Mouse (Mus musculus): ENCODE data around the gene Itgb6. TPM values are rescaled to one million over a fixed set of nuclear protein-coding genes. Genes with fewer than 3 reads are reported as not detected.

The Itgb6 gene
- total RNA-seq, 2 experiments from 2014 or later: 0.18 to 0.21 TPM

DNA sequence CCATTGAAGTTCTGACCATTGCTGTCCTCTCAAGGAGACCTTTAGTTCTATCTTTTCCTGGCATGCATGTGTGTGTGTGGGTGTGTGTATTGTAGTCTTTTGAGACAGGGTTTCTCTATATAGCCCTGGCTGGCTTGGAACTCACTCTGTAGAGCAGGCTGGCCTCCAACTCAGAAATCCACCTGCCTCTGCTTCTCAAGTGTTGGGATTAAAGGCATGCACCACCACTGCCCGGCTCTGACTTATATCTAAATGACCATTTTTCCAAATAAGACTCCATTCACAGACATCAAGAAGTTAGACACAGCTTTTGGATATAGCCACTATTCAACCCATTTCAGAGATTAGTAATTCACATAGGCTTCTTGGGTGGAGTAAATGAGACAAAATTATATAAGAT lies 34.3 kb downstream of the Itgb6 start:
- intact Hi-C loops (cut with DNase I): no loop called here
- no peak for DNase-seq (ENCODE audit: low spot score in 2 of 2)

GRCm38 (mm10) chr2:60685973-60686372 lies 36.5 kb downstream of the Itgb6 start:
- intact Hi-C loops (cut with DNase I): no loop called here

DNA sequence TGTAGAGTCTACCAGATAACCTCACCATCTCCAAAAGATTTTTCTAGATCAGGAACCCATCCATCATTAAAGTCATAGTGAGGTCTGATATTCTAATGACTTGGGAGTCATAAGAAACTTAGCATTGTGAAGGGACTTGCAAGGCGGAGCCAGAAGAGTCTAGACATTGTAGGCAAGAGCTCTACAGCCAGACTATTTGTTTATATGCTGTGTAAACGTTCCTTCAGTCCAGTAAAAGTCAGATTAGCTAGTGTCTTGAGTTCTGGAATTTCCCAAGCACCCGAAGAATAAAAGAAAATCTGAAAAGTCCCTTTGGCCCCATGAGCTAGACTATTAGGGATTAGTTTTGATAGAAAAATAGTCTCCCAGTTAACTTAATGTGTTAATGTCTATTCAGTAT lies 38.3 kb downstream of the Itgb6 start:
- intact Hi-C loops (cut with DNase I): no loop called here
- no peak for DNase-seq (ENCODE audit: low spot score in 2 of 2)

More at GRCm38 (mm10) chr2:60685973-60686372, 36.5 kb downstream of the Itgb6 start:
- DNase-seq (ENCODE audit: low spot score in 2 of 2): no peak

- intact Hi-C loops (cut with DNase I): no loop called here
- no peak for DNase-seq (ENCODE audit: low spot score in 2 of 2)
Measured at GRCm38 (mm10) chr2:60682554-60682953, 39.9 kb downstream of the Itgb6 start.

GRCm38 (mm10) chr2:60674413-60674812 lies 48.0 kb downstream of the Itgb6 start:
- DNase-seq (ENCODE audit: low spot score in 2 of 2): no peak

GRCm38 (mm10) chr2:60672973-60673954 lies 49.2 kb downstream of the Itgb6 start:
- intact Hi-C loops (cut with DNase I): no loop called here
- DNase-seq (ENCODE audit: low spot score in 2 of 2): no peak

More at GRCm38 (mm10) chr2:60674413-60674812, 48.0 kb downstream of the Itgb6 start:
- intact Hi-C loops (cut with DNase I): no loop called here

DNA sequence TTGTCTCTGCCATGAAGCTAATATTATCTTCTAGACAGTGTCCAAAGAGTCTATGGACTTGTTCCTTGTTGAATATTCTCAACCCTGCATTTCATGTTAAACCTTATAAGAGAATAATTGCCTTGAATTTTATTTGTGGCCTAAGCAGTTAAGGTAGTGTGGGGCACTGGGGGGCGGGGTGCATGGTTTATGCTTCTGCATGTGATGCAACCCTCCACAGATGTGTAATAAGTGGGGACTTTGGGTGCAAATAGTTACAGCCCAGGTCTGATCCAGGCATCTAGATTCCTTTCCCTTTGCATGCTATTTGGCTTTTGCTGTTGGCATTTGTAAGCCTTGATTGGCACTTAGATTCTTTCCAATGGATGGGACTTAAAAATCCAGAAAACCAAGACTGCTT lies 51.2 kb downstream of the Itgb6 start:
- DNase-seq (ENCODE audit: low spot score in 2 of 2): no peak
- intact Hi-C loops (cut with DNase I): no loop called here

DNA sequence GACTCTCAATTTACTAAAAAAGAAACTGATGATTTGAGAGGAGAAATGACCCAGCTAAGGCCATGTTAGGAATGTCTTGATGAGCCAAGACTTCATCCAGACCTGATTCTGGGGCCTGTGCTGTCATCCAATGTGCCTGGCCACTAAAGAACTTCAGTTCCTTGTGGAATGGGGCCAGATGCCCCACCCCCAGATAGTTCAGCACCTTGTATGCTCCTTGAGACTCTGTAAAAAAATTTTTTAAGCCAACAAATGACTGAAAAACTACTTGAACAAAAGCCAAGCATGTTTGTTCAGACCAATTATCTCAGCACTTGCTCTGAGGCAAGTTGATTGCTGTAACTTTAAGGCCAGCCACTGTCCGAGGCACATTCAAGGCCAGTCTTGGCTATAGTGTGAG lies 59.4 kb downstream of the Itgb6 start:
- intact Hi-C loops (cut with DNase I): no loop called here
- DNase-seq (ENCODE audit: low spot score in 2 of 2): no peak

- intact Hi-C loops (cut with DNase I): no loop called here
- no peak for DNase-seq (ENCODE audit: low spot score in 2 of 2)
Measured at GRCm38 (mm10) chr2:60659993-60660392, 62.5 kb downstream of the Itgb6 start.

- DNase-seq (ENCODE audit: low spot score in 2 of 2): no peak
- intact Hi-C loops (cut with DNase I): no loop called here
Measured at GRCm38 (mm10) chr2:60658992-60659391, 63.5 kb downstream of the Itgb6 start.

- no peak for DNase-seq (ENCODE audit: low spot score in 2 of 2)
- intact Hi-C loops (cut with DNase I): no loop called here
Measured at GRCm38 (mm10) chr2:60654828-60655227, 67.6 kb downstream of the Itgb6 start.

DNA sequence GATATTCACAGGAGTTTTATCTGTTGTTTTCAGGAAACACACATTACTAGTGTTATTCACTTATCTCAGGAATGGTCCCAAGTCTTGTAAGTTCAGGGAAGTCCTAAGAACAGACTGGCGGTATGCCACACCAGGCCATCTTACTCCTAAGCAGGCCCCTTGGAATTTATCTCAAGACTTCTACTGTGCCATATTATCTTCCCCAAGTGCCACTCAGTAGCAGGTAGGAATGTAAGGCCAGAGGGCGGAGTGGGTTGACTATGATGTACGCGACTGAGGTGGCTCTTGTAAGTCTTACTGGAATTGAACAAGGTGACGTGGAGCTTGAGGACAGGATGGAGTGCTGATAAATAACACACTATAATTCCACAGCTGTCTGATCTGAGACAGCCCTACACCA lies 72.3 kb downstream of the Itgb6 start:
- intact Hi-C loops (cut with DNase I): no loop called here
- DNase-seq (ENCODE audit: low spot score in 2 of 2): no peak

GRCm38 (mm10) chr2:60647650-60648049 lies 74.8 kb downstream of the Itgb6 start:
- intact Hi-C loops (cut with DNase I): no loop called here
- no peak for DNase-seq (ENCODE audit: low spot score in 2 of 2)

DNA sequence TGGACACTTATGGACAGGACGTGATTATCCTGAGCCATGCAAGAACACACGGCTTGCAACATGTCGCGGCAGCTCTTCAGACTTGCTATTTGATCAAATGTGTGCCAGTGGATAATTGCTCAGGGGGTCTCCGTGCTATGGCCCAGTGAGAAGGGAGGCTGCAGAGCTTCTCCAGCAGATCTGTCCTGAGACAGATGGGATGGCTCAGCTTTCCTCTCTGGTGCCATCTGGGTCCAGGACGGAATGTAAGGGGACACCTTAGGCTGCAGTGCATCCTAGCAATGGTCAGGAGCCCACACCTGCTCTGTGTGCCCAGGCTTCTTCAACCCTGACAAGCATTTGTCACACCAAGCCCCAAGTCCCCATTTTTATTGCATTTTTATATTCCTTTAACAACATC lies 75.9 kb downstream of the Itgb6 start:
- intact Hi-C loops (cut with DNase I): no loop called here
- no peak for DNase-seq (ENCODE audit: low spot score in 2 of 2)

- DNase-seq (ENCODE audit: low spot score in 2 of 2): no peak
- intact Hi-C loops (cut with DNase I): no loop called here
Measured at GRCm38 (mm10) chr2:60643406-60643805, 79.0 kb downstream of the Itgb6 start.

DNA sequence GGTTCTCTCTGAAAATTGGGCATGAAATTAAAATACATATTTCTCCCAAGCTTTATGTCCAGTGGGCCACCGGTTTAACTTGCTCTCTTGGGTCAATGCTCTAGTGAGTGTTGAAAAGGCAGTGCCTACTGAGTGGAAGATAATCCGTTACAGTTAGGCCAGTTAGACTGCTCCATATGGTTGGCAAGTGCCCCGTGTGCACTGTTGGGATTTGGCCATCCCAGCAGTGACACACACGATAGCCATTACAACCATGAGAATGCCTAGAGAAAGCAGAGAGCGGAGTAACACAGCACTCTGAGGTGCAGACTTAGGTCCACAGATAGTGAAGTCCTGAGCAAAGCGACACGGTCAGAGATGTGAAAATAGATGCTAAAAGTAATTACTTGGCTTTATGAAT lies 79.8 kb downstream of the Itgb6 start:
- intact Hi-C loops (cut with DNase I): no loop called here
- DNase-seq (ENCODE audit: low spot score in 2 of 2): no peak

- intact Hi-C loops (cut with DNase I): no loop called here
- no peak for DNase-seq (ENCODE audit: low spot score in 2 of 2)
Measured at GRCm38 (mm10) chr2:60640342-60640672, 82.1 kb downstream of the Itgb6 start.

DNA sequence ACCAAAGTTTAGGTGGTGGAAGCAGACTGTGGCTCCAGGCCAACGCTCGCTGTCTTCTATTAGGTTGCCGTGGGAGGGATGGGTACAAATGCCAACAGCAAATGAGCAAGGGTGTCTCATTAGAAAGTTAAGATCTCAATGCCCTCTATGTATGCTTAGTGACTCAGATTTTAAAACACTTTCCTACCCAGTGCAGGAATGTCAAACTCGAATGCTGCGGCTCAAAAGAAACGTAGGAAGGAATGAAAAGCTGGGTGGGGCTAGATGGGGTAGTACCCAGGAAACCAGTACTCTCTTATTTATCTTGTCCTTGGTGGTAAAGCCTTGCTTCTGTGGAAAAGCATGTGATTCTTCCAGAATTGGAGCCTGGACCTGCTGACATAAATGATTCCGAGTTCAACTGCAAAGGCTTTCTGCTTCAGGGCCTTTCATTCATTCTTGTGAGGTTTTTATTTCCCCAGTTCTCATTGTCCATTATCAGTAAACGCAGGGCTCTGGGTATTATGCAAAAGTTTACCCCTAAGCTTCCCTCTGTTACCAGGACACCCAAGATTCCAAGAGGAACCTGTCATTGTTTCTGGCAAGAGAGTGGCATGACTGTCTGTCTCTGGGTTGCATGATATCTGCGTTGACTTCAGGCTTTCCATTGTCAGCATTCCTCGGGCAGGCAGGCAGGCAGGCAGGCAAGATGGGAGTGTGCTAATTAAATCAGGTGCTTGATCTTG lies 82.7 kb downstream of the Itgb6 start:
- no peak for DNase-seq (ENCODE audit: low spot score in 2 of 2)
- intact Hi-C loops (cut with DNase I): no loop called here

DNA sequence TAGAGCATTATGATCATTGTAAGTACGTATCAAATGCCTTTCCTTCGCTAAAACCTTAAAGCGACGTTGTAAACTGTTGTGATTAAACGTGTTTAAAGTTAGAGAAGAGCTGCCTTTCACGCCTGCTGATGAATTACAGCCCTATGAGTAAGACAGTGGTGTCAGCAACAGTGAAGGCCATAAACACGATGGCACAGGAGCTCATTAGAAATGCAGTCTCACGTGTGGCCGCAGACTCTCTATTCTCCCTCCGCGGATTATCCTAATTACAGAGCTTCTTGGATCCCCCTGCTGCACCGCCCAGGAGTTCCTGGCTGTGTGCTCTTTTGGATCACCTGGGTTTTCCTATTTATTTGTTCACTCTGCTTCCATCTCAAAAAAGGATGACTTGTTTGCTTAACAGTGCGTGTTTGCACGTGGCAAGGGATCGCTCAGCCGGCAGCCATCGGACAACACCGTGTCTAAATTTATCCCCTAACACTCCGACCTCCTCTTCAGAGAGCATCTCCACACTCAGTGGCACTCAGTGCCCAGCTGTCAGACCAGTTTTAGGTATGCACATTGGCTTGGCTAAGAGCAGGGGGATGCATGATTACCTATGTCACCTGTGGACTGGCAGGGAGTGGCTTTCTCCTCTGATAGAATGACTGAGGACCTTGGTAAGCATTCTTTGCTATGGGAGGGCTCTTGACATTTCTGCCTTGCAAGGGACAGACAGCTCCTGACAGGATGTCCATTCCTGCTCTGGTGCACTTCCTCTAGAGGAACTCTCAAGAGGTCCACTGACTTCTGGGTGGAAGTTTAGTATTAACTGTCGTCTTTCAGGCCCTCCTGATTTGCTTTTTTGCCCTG lies 85.3 kb downstream of the Itgb6 start:
- no peak for DNase-seq (ENCODE audit: low spot score in 2 of 2)
- intact Hi-C loops (cut with DNase I): no loop called here

DNA sequence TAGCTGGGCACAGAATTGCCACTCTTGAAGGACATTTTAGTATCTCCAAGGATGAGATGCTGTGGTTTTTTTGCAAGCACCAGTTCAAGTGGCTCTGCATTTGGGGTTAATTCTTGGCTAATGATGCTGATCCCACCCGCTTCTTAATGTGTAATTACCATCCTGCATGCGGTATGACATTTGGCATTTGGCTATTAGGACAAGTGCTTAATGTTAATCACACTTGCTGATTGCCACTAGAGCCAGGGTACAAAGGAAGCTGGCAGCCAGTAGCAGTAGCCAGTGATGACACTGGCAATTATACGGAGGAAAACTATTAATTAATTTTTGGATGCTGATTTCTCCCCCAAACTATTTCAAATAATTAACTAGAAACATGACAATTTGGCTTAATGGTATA lies 86.0 kb downstream of the Itgb6 start:
- no peak for DNase-seq (ENCODE audit: low spot score in 2 of 2)
- intact Hi-C loops (cut with DNase I): no loop called here

All from left cerebral cortex, postnatal 14 days (tissue).